Mouse (Mus musculus) gastrocnemius, postnatal 4 days (tissue): Measurements from ENCODE around the gene Cox17. TPM values are rescaled to one million over a fixed set of nuclear protein-coding genes. Genes with fewer than 3 reads are reported as not detected.

Experiments
- DNase-seq, 2 experiments: peaks; one replicate each; pipeline ENCODE4 v3.0.0; 2021 to 2022; ENCODE audit warnings: low spot score in 2 of 2, mixed read lengths in 2 of 2
- total RNA-seq, 2 experiments: library from RNA; stranded (reverse); gene quantifications; 2 replicates each; pipeline ENCODE4 v1.2.3; 2021

Cox17 gene
- total RNA-seq, 2 experiments from 2014 or later, result 109 to 129 TPM

DNA sequence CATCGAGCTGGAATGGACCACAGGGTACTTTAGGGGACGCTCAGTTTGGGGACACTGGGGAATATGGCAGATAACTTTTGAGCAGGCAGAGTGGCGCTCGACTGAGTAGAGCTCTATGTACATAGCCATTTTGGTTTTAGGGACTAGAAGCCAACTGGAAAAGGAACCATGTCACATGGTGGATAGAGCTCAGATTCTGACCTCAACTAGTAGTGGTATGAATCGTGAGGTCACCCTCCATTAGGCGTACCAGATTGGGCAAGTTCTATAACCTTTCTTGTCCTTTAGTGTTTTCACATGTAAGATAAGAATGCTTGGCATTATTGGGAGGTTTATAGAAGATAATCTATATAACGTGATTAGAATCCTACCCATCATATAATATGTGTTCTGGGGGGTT, 43.5 kb downstream of the Cox17 start:
- no peak for DNase-seq

DNA sequence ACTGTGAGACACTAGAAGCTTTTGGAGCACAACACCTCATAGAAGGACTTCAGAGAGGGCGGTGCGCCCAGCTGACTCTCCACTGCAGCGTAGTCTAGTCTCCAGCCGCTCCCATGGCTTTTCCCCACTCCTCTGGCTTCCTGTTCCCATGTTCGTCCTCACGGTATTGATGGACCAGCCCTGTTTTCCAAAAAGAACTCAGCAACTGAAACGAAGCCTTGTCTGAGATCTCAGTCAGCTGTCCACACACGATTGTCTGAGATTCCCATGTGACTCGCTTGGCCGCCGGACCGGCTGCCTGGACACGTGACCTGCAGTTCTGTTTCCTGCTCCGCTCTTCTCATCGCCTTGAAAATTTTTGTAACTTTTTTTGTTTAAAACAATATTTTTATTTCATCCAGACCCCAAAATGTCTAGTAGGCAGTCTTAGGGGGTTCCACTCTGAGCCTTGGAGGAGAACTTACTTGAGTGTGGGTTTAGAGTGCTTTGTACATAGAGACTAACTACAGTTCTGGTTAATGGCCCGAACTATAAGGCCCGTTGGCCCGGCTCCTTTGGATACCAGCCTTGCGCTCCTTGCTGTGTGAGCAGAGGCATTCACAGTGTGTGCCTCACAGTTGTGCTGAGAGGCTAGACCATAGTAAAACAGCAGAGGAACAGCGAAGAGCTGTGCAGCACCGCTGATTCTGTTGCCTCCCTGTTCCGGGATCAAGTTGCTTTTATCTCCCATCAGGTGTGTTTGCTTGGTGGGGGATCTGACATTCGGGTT, 45.5 kb downstream of the Cox17 start:
- DNase-seq, result peak; percentile 49 to 70

DNA sequence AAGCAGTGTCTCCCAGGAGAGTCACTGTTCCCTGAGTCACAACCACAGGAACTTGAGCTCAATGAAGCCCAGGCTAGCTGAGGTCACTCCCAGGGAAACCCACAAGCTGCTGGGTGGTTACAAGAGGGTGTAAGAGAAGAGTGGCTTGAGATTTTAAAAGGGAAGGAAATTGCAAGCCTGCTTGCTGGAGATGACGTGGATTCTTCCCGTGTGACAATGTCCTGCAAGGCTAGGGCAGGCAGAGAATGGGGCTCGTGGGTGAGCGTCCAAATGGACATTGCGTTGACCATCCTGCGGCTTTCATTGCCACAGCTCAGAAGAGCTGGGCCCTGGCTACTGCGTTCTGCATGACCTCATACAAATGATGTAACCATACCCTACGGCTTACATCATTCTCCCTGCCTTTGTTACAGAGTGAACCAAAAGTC, 47.4 kb downstream of the Cox17 start:
- DNase-seq, result no peak

DNA sequence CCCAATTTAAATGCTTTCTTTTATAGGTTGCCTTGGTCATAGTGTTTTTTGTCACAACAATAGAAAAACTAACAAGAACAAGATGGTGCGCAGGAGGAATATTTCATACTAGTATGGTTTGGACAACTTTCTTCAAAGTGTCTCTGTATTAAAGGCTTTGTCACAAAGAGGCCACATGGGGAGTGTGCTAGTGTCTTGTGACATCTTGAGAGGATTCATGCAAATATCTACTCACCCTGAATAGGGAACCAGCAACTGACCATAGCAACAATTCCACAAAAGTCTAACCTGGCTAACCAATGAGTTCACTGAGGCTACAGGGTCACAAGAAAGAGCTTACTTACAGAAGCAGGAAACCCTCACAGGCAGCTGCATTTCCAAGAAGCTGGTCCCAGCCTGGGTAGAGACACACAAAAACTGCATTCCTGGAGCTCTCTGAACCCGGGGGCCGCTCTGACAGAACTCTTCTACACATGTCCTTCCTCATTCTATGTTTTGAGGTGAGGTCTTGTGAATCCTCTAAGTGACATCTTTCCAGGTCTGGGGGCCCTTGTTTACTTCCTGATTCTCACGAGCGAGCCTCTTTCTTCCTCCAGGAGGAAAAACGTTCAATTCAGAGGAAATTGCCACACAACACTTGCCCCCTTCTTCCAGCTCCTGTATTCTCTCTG, 48.4 kb downstream of the Cox17 start:
- no peak for DNase-seq

DNA sequence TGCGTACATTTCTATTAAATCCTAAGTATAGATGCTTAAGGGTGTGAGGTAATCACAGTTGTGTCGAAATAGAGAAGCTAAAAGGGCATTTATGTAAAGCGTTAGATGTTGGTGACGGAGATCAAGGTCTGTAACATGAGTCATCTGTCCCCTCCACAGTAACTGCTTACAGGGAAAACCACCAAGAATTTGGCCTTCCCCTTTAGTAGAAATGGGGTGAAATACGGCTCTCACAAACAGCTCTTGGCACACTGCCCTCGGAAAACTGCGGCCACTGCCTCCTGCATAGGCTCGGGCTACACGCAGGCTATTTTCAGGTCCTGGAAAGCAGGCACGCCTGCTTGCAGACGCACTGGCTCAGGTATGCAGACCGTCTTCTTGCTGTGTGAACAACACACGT, 49.4 kb downstream of the Cox17 start:
- peak in 1 of 2 experiments; percentile 72 for DNase-seq

DNA sequence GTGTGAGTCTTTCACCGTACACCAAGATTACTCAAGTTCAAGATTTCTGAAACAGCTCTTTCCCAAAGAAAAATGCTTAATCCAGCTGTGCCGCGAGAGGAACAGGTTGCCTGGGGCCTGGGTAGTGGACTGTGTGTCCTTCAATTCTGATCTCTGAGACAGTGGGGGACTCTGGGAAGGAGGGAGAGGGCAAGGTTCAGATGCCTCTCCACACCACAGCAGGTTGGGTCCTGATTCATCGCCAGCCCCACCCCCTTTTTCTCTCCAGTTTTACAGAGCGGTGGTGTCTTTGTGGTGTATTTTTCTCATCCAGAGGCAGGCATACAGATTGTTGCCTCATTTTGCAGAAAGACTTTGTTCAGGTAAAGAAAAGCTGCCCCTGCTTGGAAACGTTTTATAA, 51.5 kb downstream of the Cox17 start:
- DNase-seq, result no peak

DNA sequence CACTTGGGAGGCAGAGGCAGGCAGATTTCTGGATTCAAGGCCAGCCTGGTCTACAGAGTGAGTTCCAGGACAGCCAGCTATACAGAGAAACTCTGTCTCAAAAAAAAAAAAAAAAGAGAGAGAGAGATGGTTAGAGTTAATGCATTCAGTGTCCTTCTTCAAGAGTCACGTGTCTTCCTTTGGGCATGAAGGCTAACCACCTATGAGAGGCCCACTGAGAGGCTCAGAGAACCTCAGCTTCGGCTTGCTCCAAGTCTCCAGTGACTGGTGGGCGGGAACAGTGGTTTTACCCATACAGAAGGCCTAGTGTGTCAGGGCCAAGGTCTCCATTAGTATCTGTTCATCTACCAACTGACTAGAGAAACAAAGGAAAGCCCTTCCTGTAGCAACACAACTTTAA, 52.3 kb downstream of the Cox17 start:
- DNase-seq, result no peak

DNA sequence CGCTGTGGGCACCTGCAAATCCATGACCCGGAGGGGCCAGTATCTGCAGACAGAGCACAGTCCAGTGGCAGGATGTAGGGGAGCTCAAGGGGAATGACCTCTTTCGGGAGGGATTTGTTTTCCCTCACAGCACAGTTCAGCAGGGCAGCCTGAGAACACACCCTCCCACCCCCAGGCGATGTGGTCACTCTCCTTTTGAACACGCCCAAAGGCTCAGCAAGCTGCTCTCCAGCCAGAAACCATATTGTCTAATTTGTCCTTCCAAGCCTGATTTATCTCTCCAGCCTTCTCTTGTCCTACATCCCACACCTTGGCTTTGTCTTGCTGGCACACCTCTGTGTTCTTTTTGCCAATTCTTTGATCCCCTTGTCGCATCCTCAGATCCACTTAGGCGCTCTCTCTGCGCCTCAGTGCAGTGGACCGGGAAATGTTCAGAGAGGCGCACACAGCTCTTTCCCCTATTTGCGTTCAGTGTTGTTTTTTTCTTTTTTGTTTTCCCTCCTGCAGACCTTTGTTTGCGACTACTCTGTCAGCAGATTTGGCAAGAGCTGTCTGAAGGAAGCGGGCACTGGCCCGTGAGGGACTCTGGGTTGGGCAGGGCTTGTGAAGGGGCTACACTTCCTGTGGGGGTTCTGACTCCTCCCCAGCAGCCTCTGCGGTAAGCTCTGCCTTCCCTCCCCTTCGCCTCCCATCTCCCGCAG, 52.9 kb downstream of the Cox17 start:
- DNase-seq, result peak in 1 of 2 experiments; percentile 53

DNA sequence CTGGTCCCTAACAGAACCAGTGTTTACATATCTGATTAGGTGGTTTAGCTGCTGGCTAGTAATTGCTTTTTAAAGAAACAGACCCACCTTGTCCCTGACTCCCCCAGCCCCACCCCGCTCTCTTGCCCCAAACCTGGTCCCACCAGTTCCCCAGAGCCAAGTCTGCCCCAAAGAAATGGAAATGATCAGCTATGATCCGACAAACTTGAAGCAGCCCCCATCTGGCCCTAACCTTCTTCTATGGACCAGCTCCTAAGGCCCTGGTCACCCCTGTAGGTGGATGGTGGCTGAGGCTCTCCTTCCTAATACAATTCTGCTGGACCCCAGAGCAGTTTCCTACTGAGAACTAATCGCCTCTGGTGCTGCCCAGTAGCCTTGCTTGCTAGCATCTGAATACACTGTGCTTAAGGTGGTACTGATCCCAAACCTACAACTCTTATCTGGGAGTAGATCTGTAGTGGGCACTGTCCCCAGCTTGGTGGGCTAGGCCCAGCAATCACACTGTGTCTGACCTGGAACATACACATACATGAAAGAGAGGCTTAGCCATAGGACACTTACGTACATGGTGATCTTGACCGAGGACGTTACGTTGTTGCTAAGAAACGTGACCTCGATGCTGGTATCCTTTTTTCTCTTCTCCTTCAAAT, 53.6 kb downstream of the Cox17 start:
- no peak for DNase-seq

DNA sequence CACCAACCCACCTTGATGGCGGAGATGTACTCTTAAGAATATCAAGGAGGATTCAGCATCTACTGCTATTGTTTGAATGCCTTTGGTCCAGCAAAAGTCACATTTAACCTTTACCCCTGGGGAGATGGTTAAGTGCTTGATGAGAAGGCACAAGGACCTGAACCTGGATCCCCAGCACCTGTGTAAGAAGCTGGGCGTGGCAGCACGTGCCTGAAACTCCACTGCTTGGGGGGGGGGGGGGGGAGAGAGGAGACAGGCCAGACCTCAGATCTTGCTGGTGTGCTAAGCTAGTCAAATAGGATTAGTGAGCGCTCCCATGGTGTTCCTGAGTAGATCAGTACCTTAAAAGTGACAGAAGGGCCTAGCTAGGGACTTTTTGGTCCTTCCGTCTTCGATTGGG, 54.7 kb downstream of the Cox17 start:
- DNase-seq, result no peak

Other genes with a start within 250 kb of the Cox17 start
- under 1 TPM in 1 of 2 experiments, not detected in 1; 0.16 TPM for gene Nr1i2, start 52.2 kb upstream of the Cox17 start, total RNA-seq
- under 1 TPM in 1 of 2 experiments, not detected in 1; 0.20 TPM for gene Maats1, start 4.8 kb upstream of the Cox17 start, total RNA-seq
- not detected for gene Gm21987, start within 50 bp of the Cox17 start, total RNA-seq
- gene Popdc2, start 15.2 kb downstream of the Cox17 start, total RNA-seq, result 10 to 100 TPM; 42.5 to 57.1 TPM
- 1 to 10 TPM; 1.5 to 2.0 TPM for gene Pla1a, start 86.2 kb downstream of the Cox17 start, total RNA-seq
- gene Adprh, start 105.7 kb downstream of the Cox17 start, total RNA-seq, result 10 to 100 TPM; 41.5 to 45.3 TPM
- under 1 TPM; 0.26 to 0.44 TPM for gene Cd80, start 108.6 kb downstream of the Cox17 start, total RNA-seq
- 10 to 100 TPM; 30.8 to 33.5 TPM for gene Timmdc1, start 175.7 kb downstream of the Cox17 start, total RNA-seq
- 10 to 100 TPM; 12.7 to 14.8 TPM for gene Poglut1, start 203.3 kb downstream of the Cox17 start, total RNA-seq
- gene Tmem39a, start 211.7 kb downstream of the Cox17 start, total RNA-seq, result 10 to 100 TPM; 47.4 to 56.4 TPM